ENCODE assay signal across 11 mouse cellular contexts in the genomic region with DNA sequence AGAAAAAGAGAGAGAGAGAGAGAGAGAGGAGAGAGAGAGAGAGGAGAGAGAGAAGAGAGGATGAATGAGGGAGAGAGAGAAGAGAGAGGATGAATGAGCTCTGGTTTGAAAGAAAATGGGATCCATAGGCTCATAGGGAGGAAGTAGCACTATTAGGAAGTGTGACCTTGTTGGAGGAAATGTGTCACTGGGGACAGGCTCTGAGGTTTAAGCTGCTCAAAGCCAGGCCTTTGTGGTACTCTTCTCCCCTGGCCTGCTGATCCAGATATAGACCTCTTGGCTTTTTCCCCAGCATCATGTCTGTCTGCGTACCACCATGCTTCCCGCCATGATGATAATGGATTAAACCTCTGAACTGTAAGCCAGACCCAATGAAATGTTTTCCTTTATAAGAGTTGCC. TPM values are rescaled to one million over a fixed set of nuclear protein-coding genes. Genes with fewer than 3 reads are reported as not detected.
A peak's percentile ranks its signal among the peaks of the same experiment; 100 is the strongest.
DNase-seq lines count a peak whose midpoint lies in the region; ATAC-seq and TF ChIP-seq lines count a peak whose summit lies in the region.
"Had no signal": no experiment of that assay in that cellular context is flagged by ENCODE, and none has a peak within 500 bp of the region (broad histone marks: within the 10 kb centered on the region; RNA-seq: fewer than 3 reads in every experiment).

No protein-coding gene starts in this region.

- DNase-seq in cerebellum, adult 9-10 months, result peak; percentile 6
- DNase-seq in cerebellum, adult 11-12 months, result no peak
- DNase-seq in lung, embryonic 14.5 days, result no peak
- no peak for DNase-seq in lung, adult 2 months
- no peak for DNase-seq in layer of hippocampus, postnatal 36 days
- DNase-seq in urinary bladder, adult 18-20 months (ENCODE audit: low spot score in 2 of 2), result no peak
- DNase-seq: thymus, postnatal 14 days had no signal

- peak overlapping the region; percentile 76 for H3K4me2 ChIP-seq in lung, embryonic 14.5 days
- H3K4me2 ChIP-seq in limb, embryonic 13.5 days (replicated peaks), result peak overlapping the region; percentile 77
- peak overlapping the region; percentile 91 for H3K4me2 ChIP-seq in neural tube, embryonic 15.5 days

- no peak overlapping the region; the same call in 1 of the 2 replicates for H3K4me3 ChIP-seq in lung, embryonic 14.5 days (ENCODE audit: low read depth, low read length)
- no peak overlapping the region for H3K4me3 ChIP-seq in lung, adult 2 months (replicated peaks; ENCODE audit: extremely low read depth, low read depth, low read length)
- H3K4me3 ChIP-seq in limb, embryonic 13.5 days, result peak overlapping the region; percentile 55; the same call in 1 of the 2 replicates
- 0 out of 2 replicates have a peak overlapping the region, but pooled peaks have one; percentile 62 for H3K4me3 ChIP-seq in neural tube, embryonic 15.5 days (replicated peaks)

- WGBS in lung, embryonic 14.5 days, result 83% methylated on average over 2 of the region's 2 CpGs
- WGBS in lung, adult 2 months, result 79% methylated on average over 2 of the region's 2 CpGs
- 90% methylated on average over 2 of the region's 2 CpGs for WGBS in limb, embryonic 13.5 days
- WGBS in neural tube, embryonic 15.5 days, result 97% methylated on average over 2 of the region's 2 CpGs

- no peaks in the 10 kb centered on the region for H3K27me3 ChIP-seq in lung, embryonic 14.5 days (ENCODE audit: insufficient read depth, low read length)
- no peaks in the 10 kb centered on the region for H3K27me3 ChIP-seq in limb, embryonic 13.5 days
- no peaks in the 10 kb centered on the region for H3K27me3 ChIP-seq in neural tube, embryonic 15.5 days (replicated peaks)
- H3K27me3 ChIP-seq: Patski had no signal

- no peak for TF ChIP-seq POLR2A in lung, adult 2 months (IDR thresholded peaks at IDR 0.05; ENCODE audit: borderline replicate concordance, extremely low read depth, low read depth, low read length)

- no peaks in the 10 kb centered on the region for H3K9me3 ChIP-seq in lung, embryonic 14.5 days (ENCODE audit: low read depth, low read length)
- no peaks in the 10 kb centered on the region for H3K9me3 ChIP-seq in limb, embryonic 13.5 days
- no peaks in the 10 kb centered on the region for H3K9me3 ChIP-seq in neural tube, embryonic 15.5 days (replicated peaks)

- no peak for TF ChIP-seq CTCF in lung, embryonic 14.5 days (IDR thresholded peaks at IDR 0.05; ENCODE audit: low read depth)
- no peak for TF ChIP-seq CTCF in lung, adult 2 months (IDR thresholded peaks at IDR 0.05; ENCODE audit: insufficient read depth, low read length)

- H3K4me1 ChIP-seq in lung, embryonic 14.5 days (ENCODE audit: insufficient read depth), result no peaks in the 10 kb centered on the region
- H3K4me1 ChIP-seq in lung, adult 2 months (ENCODE audit: control insufficient read depth, insufficient read depth, low read length), result peaks cover 6% of the 10 kb centered on the region; the same call in 1 of the 2 replicates
- 0 out of 2 replicates have a peak, but pooled peaks cover 4% of the 10 kb centered on the region for H3K4me1 ChIP-seq in limb, embryonic 13.5 days
- H3K4me1 ChIP-seq in neural tube, embryonic 15.5 days, result peaks cover 10% of the 10 kb centered on the region

- no peak overlapping the region for H3K27ac ChIP-seq in lung, embryonic 14.5 days (ENCODE audit: low read depth)
- H3K27ac ChIP-seq in limb, embryonic 13.5 days, result no peak overlapping the region
- no peak overlapping the region for H3K27ac ChIP-seq in neural tube, embryonic 15.5 days (replicated peaks)

- no peak overlapping the region for H3K9ac ChIP-seq in lung, embryonic 14.5 days
- H3K9ac ChIP-seq in limb, embryonic 13.5 days, result no peak overlapping the region
- no peak overlapping the region for H3K9ac ChIP-seq in neural tube, embryonic 15.5 days (replicated peaks)

- no peak for ATAC-seq in lung, embryonic 14.5 days (ENCODE audit: insufficient read depth)
- no peak for ATAC-seq in limb, embryonic 13.5 days (ENCODE audit: low FRiP score, low read depth)
- no peak for ATAC-seq in neural tube, embryonic 15.5 days (ENCODE audit: low FRiP score)

- no peaks in the 10 kb centered on the region for H3K36me3 ChIP-seq in lung, embryonic 14.5 days (ENCODE audit: insufficient read depth)
- no peaks in the 10 kb centered on the region for H3K36me3 ChIP-seq in limb, embryonic 13.5 days
- H3K36me3 ChIP-seq in neural tube, embryonic 15.5 days, result no peaks in the 10 kb centered on the region

RNA-seq across cellular contexts. Expression of a gene that starts 8.5 kb away (rescaled TPM):
- not detected in 2 replicates for polyA plus RNA-seq in lung, embryonic 14.5 days (2014; fragmentation: Nextera tagmentation; extraction: Ambion mirVana)
- polyA plus RNA-seq in lung, adult 2 months (2012; rRNA removed), result not detected in 2 replicates
- polyA plus RNA-seq in limb, embryonic 13.5 days (2015; fragmentation: Nextera tagmentation; extraction: Ambion mirVana), result not detected in 2 replicates
- polyA plus RNA-seq in neural tube, embryonic 15.5 days (2015; fragmentation: Nextera tagmentation; extraction: Ambion mirVana), result not detected in 2 replicates
- total RNA-seq in layer of hippocampus, postnatal 36 days (2021), result not detected
- polyA plus RNA-seq: liver, embryonic 16.5 days; Patski had no signal

Comparison
In these comparisons a context has a peak if more than half of its experiments do, and no peak if none do; other contexts are left out.
1. H3K4me3 ChIP-seq: peak in limb, embryonic 13.5 days (single experiment) and neural tube, embryonic 15.5 days (single experiment); none in lung, embryonic 14.5 days (single experiment) and lung, adult 2 months (single experiment).
2. Peak in every context shown above with its lines, with median percentiles within 50 percentile points of each other: H3K4me2 ChIP-seq.